Mouse (Mus musculus) testis, postnatal 10 days (tissue): Measurements from ENCODE around the gene Olfr1354.
"Not testable (repeated sequence)": the region's sequence is repeated elsewhere in the genome, so short reads cannot be mapped to it uniquely, and the experiment has no call there.

Experiments used
- DNase-seq: peaks from one replicate; pipeline ENCODE4 v3.0.0; 2021; ENCODE audit warnings: low spot score

Olfr1354 gene

DNA sequence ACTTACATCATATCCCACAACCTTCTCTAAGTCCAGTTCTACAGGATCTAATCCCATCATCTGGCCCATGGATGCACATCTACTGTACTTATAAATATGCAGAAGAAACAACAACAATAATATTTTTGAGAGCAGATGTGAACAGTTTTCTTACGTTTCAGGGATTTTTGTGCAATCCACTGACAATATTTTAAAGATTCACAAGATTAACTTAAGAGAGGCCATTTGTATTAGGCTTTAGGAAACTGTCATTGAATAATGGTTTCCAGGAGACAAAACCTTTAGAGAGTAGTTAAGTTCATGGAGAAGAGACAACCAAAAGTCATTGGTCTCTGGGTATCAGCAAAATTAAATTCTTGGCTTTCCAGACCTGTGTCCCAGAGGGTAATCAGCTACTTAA, at the start of gene Olfr1354:
Gene Olfr1354, plus strand, starts transcription at position 301 of the 400 bp plus-strand sequence.
- DNase-seq = not testable (repeated sequence)

DNA sequence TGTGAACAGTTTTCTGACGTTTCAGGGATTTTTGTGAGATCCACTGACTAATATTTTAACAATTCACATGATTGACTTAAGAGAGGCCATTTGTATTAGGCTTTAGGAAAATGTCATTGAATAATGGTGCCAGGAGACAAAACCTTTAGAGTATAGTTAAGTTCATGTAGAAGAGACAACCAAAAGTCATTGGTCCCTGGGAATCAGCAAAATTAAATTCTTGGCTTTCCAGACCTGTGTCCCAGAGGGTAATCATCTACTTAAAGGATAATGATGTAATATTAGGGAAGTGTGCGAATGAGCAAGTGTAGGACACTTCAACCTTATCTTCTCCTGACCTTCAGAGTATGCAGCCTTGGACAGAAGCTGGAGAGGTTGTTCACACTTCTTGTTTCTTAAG, 37.7 kb upstream of the Olfr1354 start, which contains the start of gene Olfr1355:
Gene Olfr1355, plus strand, starts transcription at position 301 of the 400 bp plus-strand sequence.
- DNase-seq = no peak

GRCm38 (mm10) chr10:78950336-78950735, 37.4 kb downstream of the Olfr1354 start, which contains the start of gene Olfr8:
Olfr8 (plus strand) TSS chr10:78950636.
- DNase-seq = not testable (repeated sequence)

DNA sequence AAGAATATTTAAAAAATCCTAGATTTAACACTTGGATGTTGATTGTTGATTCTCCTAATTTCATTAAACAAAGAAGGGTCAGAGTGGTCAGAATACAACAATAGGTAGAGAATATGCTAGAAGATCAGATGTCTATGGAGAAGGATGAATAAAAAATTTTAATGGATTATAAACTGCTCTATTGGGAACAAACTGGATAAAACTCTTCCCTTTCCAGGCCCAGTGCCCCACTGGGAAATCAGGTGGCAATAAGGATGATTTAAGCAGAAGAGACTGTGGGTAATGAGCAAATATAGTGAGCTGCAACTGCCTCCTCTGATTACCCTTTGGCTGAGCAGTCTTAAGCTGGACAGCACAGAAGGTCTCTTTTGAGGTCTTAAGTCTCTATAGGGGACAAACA, 50.0 kb downstream of the Olfr1354 start, which contains the start of gene Olfr1353:
Gene Olfr1353, plus strand, starts transcription at position 301 of the 400 bp plus-strand sequence.
- not testable (repeated sequence) for DNase-seq
